Mouse (Mus musculus) liver, adult 2 months (tissue): ENCODE measurements at regions not wholly inside any gene's neighbourhood (a gene's known extent, or its start where the extent isn't known, plus 50 kb on each side); places are given as distances from the start of the nearest gene placed in this dataset.
"Not testable (repeated sequence)": the region's sequence is repeated elsewhere in the genome, so short reads cannot be mapped to it uniquely, and the experiment has no call there.

ENCODE experiments used
- CTCF ChIP-seq: fragments of 200-500 bp; IDR thresholded peaks from 2 replicates; pipeline ENCODE4 v1.5.1; 2011; ENCODE audit warnings: low read depth, low read length, control low read depth
- POLR2A ChIP-seq: fragments of 200-500 bp; IDR thresholded peaks from 2 replicates; pipeline ENCODE4 v1.6.1; 2011; ENCODE audit warnings: low read length, control low read depth; ENCODE audit not compliant: insufficient read depth; ENCODE audit errors: extremely low read depth

DNA sequence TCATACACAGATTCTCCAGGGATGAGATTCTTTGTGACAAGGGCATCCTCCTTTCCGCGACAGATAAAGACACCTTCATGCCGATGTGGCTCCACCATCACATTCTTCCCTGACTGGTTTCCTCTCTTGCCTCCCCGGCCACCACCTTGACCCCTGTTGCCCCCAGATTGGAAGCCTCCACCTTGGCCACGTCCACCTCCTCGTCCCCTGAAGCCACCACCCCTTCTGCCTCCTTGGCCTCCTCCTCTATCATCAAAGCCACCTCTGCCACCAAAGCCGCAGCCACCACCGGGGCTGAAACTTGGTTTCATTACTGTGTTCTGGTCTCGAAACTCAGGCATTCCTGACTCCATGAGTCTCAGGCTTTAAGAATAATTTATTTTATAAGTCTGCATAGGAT lies 79.3 kb upstream of the Dynlt1c start:
- not testable (repeated sequence) for TF ChIP-seq CTCF, POLR2A
